Mouse (Mus musculus): ENCODE measurements around the gene Smarca5. TPM values are rescaled to one million over a fixed set of nuclear protein-coding genes. Genes with fewer than 3 reads are reported as not detected.

Gene Smarca5
- polyA plus RNA-seq, 1 experiment from 2014 or later: 45.1 TPM

- no peak overlapping the region for H3K27ac ChIP-seq (replicated peaks in 1 of 2; ENCODE audit: control insufficient read depth in 1 of 2, insufficient read depth in 1 of 2, low read depth in 2 of 2, low read length in 2 of 2)
- peaks cover 0 to 4% of the 10 kb centered on the region in 2 experiments; a peak in 1 of 4 replicates for H3K4me1 ChIP-seq (ENCODE audit: control insufficient read depth in 2 of 2, insufficient read depth in 2 of 2, low read length in 2 of 2)
- ATAC-seq (ENCODE audit: insufficient number of reproducible peaks, insufficient read depth, low FRiP score, low read depth): no peak
- H3K36me3 ChIP-seq (ENCODE audit: control insufficient read depth, insufficient read depth, low read length): no peaks in the 10 kb centered on the region
- no peak overlapping the region for H3K4me3 ChIP-seq (ENCODE audit: control insufficient read depth in 1 of 2, insufficient read depth in 1 of 2, low read depth in 1 of 2, low read length in 2 of 2)
- no peak overlapping the region for H3K4me2 ChIP-seq (ENCODE audit: low read length)
- H3K27me3 ChIP-seq (ENCODE audit: control insufficient read depth, insufficient read depth, low read length): no peaks in the 10 kb centered on the region
- H3K9ac ChIP-seq (ENCODE audit: low read length): no peak overlapping the region
- 60% methylated on average over 3 of the region's 3 CpGs for WGBS
- no peaks in the 10 kb centered on the region for H3K9me3 ChIP-seq (ENCODE audit: control insufficient read depth, low read length)
Measured at GRCm38 (mm10) chr8:80663476-80663875, 75.8 kb downstream of the Smarca5 start.

GRCm38 (mm10) chr8:80661055-80661454 is 78.2 kb downstream of the Smarca5 start:
- H3K27me3 ChIP-seq (ENCODE audit: control insufficient read depth, insufficient read depth, low read length): no peaks in the 10 kb centered on the region
- H3K27ac ChIP-seq (replicated peaks in 1 of 2; ENCODE audit: control insufficient read depth in 1 of 2, insufficient read depth in 1 of 2, low read depth in 2 of 2, low read length in 2 of 2): no peak overlapping the region
- no peaks in the 10 kb centered on the region for H3K9me3 ChIP-seq (ENCODE audit: control insufficient read depth, low read length)
- peaks cover 0 to 4% of the 10 kb centered on the region in 2 experiments; a peak in 1 of 4 replicates for H3K4me1 ChIP-seq (ENCODE audit: control insufficient read depth in 2 of 2, insufficient read depth in 2 of 2, low read length in 2 of 2)
- no peak overlapping the region for H3K9ac ChIP-seq (ENCODE audit: low read length)
- WGBS: 9% methylated on average over 4 of the region's 4 CpGs
- no peak overlapping the region for H3K4me3 ChIP-seq (ENCODE audit: control insufficient read depth in 1 of 2, insufficient read depth in 1 of 2, low read depth in 1 of 2, low read length in 2 of 2)
- no peak for ATAC-seq (ENCODE audit: insufficient number of reproducible peaks, insufficient read depth, low FRiP score, low read depth)
- no peaks in the 10 kb centered on the region for H3K36me3 ChIP-seq (ENCODE audit: control insufficient read depth, insufficient read depth, low read length)
- no peak overlapping the region for H3K4me2 ChIP-seq (ENCODE audit: low read length)

- no peak for ATAC-seq (ENCODE audit: insufficient number of reproducible peaks, insufficient read depth, low FRiP score, low read depth)
- WGBS: 30% methylated on average over 4 of the region's 4 CpGs
- Histone ChIP-seq H3K9me3 (ENCODE audit: control insufficient read depth, low read length) (no peaks in the 10 kb centered on the region), H3K4me3 (ENCODE audit: control insufficient read depth in 1 of 2, insufficient read depth in 1 of 2, low read depth in 1 of 2, low read length in 2 of 2) (no peak overlapping the region), H3K27ac (replicated peaks in 1 of 2; ENCODE audit: control insufficient read depth in 1 of 2, insufficient read depth in 1 of 2, low read depth in 2 of 2, low read length in 2 of 2) (no peak overlapping the region), H3K4me2 (ENCODE audit: low read length) (no peak overlapping the region), H3K36me3 (ENCODE audit: control insufficient read depth, insufficient read depth, low read length) (no peaks in the 10 kb centered on the region), H3K4me1 (ENCODE audit: control insufficient read depth in 2 of 2, insufficient read depth in 2 of 2, low read length in 2 of 2) (peaks cover 0 to 4% of the 10 kb centered on the region in 2 experiments; a peak in 1 of 4 replicates), H3K9ac (ENCODE audit: low read length) (no peak overlapping the region), H3K27me3 (ENCODE audit: control insufficient read depth, insufficient read depth, low read length) (no peaks in the 10 kb centered on the region)
Measured at GRCm38 (mm10) chr8:80657639-80658038, 81.7 kb downstream of the Smarca5 start.

Other genes with a start within 250 kb of the Smarca5 start
- 6.3 and 14.7 TPM in 2 replicates for gene Gypa, start 245.7 kb downstream of the Smarca5 start, polyA plus RNA-seq (2014; fragmentation: Nextera tagmentation; extraction: Ambion mirVana)
- gene Frem3, start 128.4 kb downstream of the Smarca5 start, polyA plus RNA-seq (2014; fragmentation: Nextera tagmentation; extraction: Ambion mirVana): 1.0 and 1.1 TPM in 2 replicates
- 44.4 and 47.6 TPM in 2 replicates for gene Gab1, start 141.0 kb upstream of the Smarca5 start, polyA plus RNA-seq (2014; fragmentation: Nextera tagmentation; extraction: Ambion mirVana)